Mouse (Mus musculus): ENCODE measurements at regions not wholly inside any gene's neighbourhood (a gene's known extent, or its start where the extent isn't known, plus 50 kb on each side); places are given as distances from the start of the nearest gene placed in this dataset.

DNA sequence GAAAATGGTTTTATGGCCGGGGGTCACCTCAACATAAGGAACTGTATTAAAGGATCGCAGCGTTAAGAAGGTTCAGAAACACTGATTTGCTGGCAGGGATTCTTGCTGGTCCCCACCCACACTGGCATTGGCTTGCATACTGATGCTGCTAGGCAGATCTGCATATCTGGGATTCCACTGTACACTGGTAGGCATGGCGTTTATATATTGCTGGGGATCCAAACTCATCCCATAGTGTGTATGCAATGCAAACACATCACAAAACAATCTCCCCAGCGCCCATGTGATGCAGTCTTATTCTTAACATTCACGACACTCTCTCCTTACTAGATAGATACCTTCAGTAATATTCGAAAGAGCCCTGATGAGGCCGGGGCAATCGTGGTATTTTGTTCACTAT lies 105.0 kb downstream of the Dyrk2 start:
- 89% methylated on average over 9 of the region's 9 CpGs for WGBS
- no peak for ATAC-seq (replicated peaks; ENCODE audit: low FRiP score)

GRCm38 (mm10) chr10:118765544-118766441 lies 104.2 kb downstream of the Dyrk2 start:
- Histone ChIP-seq H3K27ac (ENCODE audit: low read depth, low read length) (peak overlapping the region; percentile 59), H3K9me3 (ENCODE audit: control insufficient read depth, low read length) (no peaks in the 10 kb centered on the region), H3K4me1 (replicated peaks; ENCODE audit: control insufficient read depth, insufficient read depth, low read length) (peaks cover 23% of the 10 kb centered on the region), H3K36me3 (ENCODE audit: control insufficient read depth, insufficient read depth, low read length) (no peaks in the 10 kb centered on the region), H3K9ac (ENCODE audit: low read depth, low read length) (no peak overlapping the region), H3K4me2 (peak overlapping the region; percentile 34), H3K4me3 (ENCODE audit: low read depth, low read length) (no peak overlapping the region), H3K27me3 (replicated peaks; ENCODE audit: control insufficient read depth, insufficient read depth, low read length) (no peaks in the 10 kb centered on the region)
- 23% methylated on average over 14 of the region's 14 CpGs for WGBS
- DNase-seq (ENCODE audit: low spot score) (no peak), ATAC-seq (replicated peaks; ENCODE audit: low FRiP score) (peak; percentile 81)

More for the DNA sequence above, 105.0 kb downstream of the Dyrk2 start:
- H3K9me3 ChIP-seq (ENCODE audit: control insufficient read depth, low read length), result no peaks in the 10 kb centered on the region
- H3K27ac ChIP-seq (ENCODE audit: low read depth, low read length), result peak overlapping the region; percentile 4; the same call in 1 of the 2 replicates
- no peak overlapping the region for H3K9ac ChIP-seq (ENCODE audit: low read depth, low read length)
- H3K36me3 ChIP-seq (ENCODE audit: control insufficient read depth, insufficient read depth, low read length), result no peaks in the 10 kb centered on the region
- no peak overlapping the region for H3K4me2 ChIP-seq
- H3K4me3 ChIP-seq (ENCODE audit: low read depth, low read length), result no peak overlapping the region
- H3K27me3 ChIP-seq (replicated peaks; ENCODE audit: control insufficient read depth, insufficient read depth, low read length), result no peaks in the 10 kb centered on the region
- DNase-seq (ENCODE audit: low spot score), result no peak
- peaks cover 23% of the 10 kb centered on the region for H3K4me1 ChIP-seq (replicated peaks; ENCODE audit: control insufficient read depth, insufficient read depth, low read length)

DNA sequence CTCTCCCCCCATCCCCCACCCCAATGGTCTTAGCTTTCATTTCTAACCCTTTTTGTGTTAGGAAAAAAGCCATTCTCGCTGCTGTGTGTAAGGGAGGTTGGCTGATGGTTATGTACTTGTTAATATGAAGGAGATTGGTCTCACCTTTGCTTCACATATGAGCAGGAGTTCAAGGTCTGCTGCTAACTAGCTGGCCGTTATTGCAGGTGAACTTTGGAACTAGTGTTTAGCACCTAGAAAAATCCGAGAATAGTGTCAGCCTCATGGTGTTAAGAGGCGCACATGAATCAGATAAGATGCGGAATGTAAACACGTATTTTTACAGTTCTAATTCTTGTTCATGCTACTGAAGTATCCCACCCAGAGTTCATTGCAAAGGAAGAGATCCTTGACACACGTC lies 103.2 kb downstream of the Dyrk2 start:
- Histone ChIP-seq H3K27me3 (replicated peaks; ENCODE audit: control insufficient read depth, insufficient read depth, low read length) (no peaks in the 10 kb centered on the region), H3K9me3 (ENCODE audit: control insufficient read depth, low read length) (no peaks in the 10 kb centered on the region), H3K4me3 (ENCODE audit: low read depth, low read length) (no peak overlapping the region), H3K36me3 (ENCODE audit: control insufficient read depth, insufficient read depth, low read length) (no peaks in the 10 kb centered on the region), H3K9ac (ENCODE audit: low read depth, low read length) (no peak overlapping the region), H3K4me2 (no peak overlapping the region), H3K27ac (ENCODE audit: low read depth, low read length) (no peak overlapping the region), H3K4me1 (replicated peaks; ENCODE audit: control insufficient read depth, insufficient read depth, low read length) (peaks cover 16% of the 10 kb centered on the region)
- 71% methylated on average over 7 of the region's 7 CpGs for WGBS
- DNase-seq (ENCODE audit: low spot score), result no peak
- ATAC-seq (replicated peaks; ENCODE audit: low FRiP score), result no peak

- no peak overlapping the region for H3K4me3 ChIP-seq (ENCODE audit: low read depth, low read length)
- 82% methylated on average over 4 of the region's 4 CpGs for WGBS
- no peak overlapping the region for H3K27ac ChIP-seq (ENCODE audit: low read depth, low read length)
- DNase-seq (ENCODE audit: low spot score) (no peak), ATAC-seq (replicated peaks; ENCODE audit: low FRiP score) (no peak)
- no peak overlapping the region for H3K9ac ChIP-seq (ENCODE audit: low read depth, low read length)
- H3K9me3 ChIP-seq (ENCODE audit: control insufficient read depth, low read length), result no peaks in the 10 kb centered on the region
- H3K27me3 ChIP-seq (replicated peaks; ENCODE audit: control insufficient read depth, insufficient read depth, low read length), result no peaks in the 10 kb centered on the region
- H3K4me2 ChIP-seq, result no peak overlapping the region
- H3K4me1 ChIP-seq (replicated peaks; ENCODE audit: control insufficient read depth, insufficient read depth, low read length), result peaks cover 16% of the 10 kb centered on the region
- H3K36me3 ChIP-seq (ENCODE audit: control insufficient read depth, insufficient read depth, low read length), result no peaks in the 10 kb centered on the region
Observed at GRCm38 (mm10) chr10:118769751-118770150, 100.3 kb downstream of the Dyrk2 start.

- Histone ChIP-seq H3K36me3 (ENCODE audit: control insufficient read depth, insufficient read depth, low read length) (no peaks in the 10 kb centered on the region), H3K9me3 (ENCODE audit: control insufficient read depth, low read length) (no peaks in the 10 kb centered on the region), H3K4me3 (ENCODE audit: low read depth, low read length) (no peak overlapping the region), H3K9ac (ENCODE audit: low read depth, low read length) (no peak overlapping the region), H3K27me3 (replicated peaks; ENCODE audit: control insufficient read depth, insufficient read depth, low read length) (no peaks in the 10 kb centered on the region), H3K4me1 (replicated peaks; ENCODE audit: control insufficient read depth, insufficient read depth, low read length) (no peaks in the 10 kb centered on the region), H3K4me2 (no peak overlapping the region), H3K27ac (ENCODE audit: low read depth, low read length) (no peak overlapping the region)
- no peak for DNase-seq (ENCODE audit: low spot score)
- WGBS, result 83% methylated on average over 10 of the region's 10 CpGs
- no peak for ATAC-seq (replicated peaks; ENCODE audit: low FRiP score)
Observed at GRCm38 (mm10) chr10:118778656-118779055, 91.4 kb downstream of the Dyrk2 start.

- H3K4me1 ChIP-seq (replicated peaks; ENCODE audit: control insufficient read depth, insufficient read depth, low read length), result no peaks in the 10 kb centered on the region
- H3K9ac ChIP-seq (ENCODE audit: low read depth, low read length), result no peak overlapping the region
- no peaks in the 10 kb centered on the region for H3K36me3 ChIP-seq (ENCODE audit: control insufficient read depth, insufficient read depth, low read length)
- no peak overlapping the region for H3K27ac ChIP-seq (ENCODE audit: low read depth, low read length)
- H3K27me3 ChIP-seq (replicated peaks; ENCODE audit: control insufficient read depth, insufficient read depth, low read length), result no peaks in the 10 kb centered on the region
- 74% methylated on average over 10 of the region's 10 CpGs for WGBS
- DNase-seq (ENCODE audit: low spot score) (no peak), ATAC-seq (replicated peaks; ENCODE audit: low FRiP score) (no peak)
- H3K4me2 ChIP-seq, result no peak overlapping the region
- no peaks in the 10 kb centered on the region for H3K9me3 ChIP-seq (ENCODE audit: control insufficient read depth, low read length)
- H3K4me3 ChIP-seq (ENCODE audit: low read depth, low read length), result no peak overlapping the region
Observed at GRCm38 (mm10) chr10:118780831-118781569, 89.0 kb downstream of the Dyrk2 start.

DNA sequence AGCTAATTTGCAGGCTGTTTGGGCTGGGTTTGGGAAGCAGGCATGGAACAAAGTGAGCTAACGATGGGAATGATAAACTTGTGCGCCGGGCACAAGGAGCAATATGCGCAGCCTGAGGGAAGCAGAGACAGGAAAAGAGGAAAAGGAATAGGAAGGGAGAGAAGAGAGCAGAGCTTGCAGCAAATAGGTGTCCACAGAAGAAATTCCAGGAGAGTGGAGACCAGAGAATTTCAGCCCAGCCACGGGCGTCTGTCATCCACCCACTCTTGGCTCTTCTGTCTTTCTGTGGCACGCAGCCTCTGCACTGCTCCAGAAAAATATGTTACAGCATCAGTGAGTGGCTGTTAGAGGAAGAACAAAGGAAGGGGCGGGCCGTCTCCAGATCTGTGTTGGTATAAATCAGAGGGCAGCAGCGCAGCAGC lies 88.2 kb downstream of the Dyrk2 start:
- no peak for DNase-seq (ENCODE audit: low spot score)
- no peak for ATAC-seq (replicated peaks; ENCODE audit: low FRiP score)
- Histone ChIP-seq H3K36me3 (ENCODE audit: control insufficient read depth, insufficient read depth, low read length) (no peaks in the 10 kb centered on the region), H3K9me3 (ENCODE audit: control insufficient read depth, low read length) (no peaks in the 10 kb centered on the region), H3K27ac (ENCODE audit: low read depth, low read length) (no peak overlapping the region), H3K4me2 (no peak overlapping the region), H3K9ac (ENCODE audit: low read depth, low read length) (no peak overlapping the region), H3K27me3 (replicated peaks; ENCODE audit: control insufficient read depth, insufficient read depth, low read length) (no peaks in the 10 kb centered on the region), H3K4me1 (replicated peaks; ENCODE audit: control insufficient read depth, insufficient read depth, low read length) (no peaks in the 10 kb centered on the region), H3K4me3 (ENCODE audit: low read depth, low read length) (no peak overlapping the region)
- WGBS, result 82% methylated on average over 10 of the region's 10 CpGs

- Histone ChIP-seq H3K27ac (ENCODE audit: low read depth, low read length) (no peak overlapping the region), H3K9ac (ENCODE audit: low read depth, low read length) (no peak overlapping the region), H3K27me3 (replicated peaks; ENCODE audit: control insufficient read depth, insufficient read depth, low read length) (no peaks in the 10 kb centered on the region), H3K36me3 (ENCODE audit: control insufficient read depth, insufficient read depth, low read length) (no peaks in the 10 kb centered on the region), H3K9me3 (ENCODE audit: control insufficient read depth, low read length) (no peaks in the 10 kb centered on the region), H3K4me3 (ENCODE audit: low read depth, low read length) (no peak overlapping the region), H3K4me2 (no peak overlapping the region), H3K4me1 (replicated peaks; ENCODE audit: control insufficient read depth, insufficient read depth, low read length) (no peaks in the 10 kb centered on the region)
- WGBS, result 67% methylated on average over 6 of the region's 6 CpGs
- ATAC-seq (replicated peaks; ENCODE audit: low FRiP score), result no peak
- DNase-seq (ENCODE audit: low spot score), result no peak
Observed at GRCm38 (mm10) chr10:118782646-118783045, 87.4 kb downstream of the Dyrk2 start.
